In genomic region chr2:90976590-90976989, GRCm38 (mm10) we compare ENCODE assay signal across 20 mouse cellular contexts. TPM values are rescaled to one million over a fixed set of nuclear protein-coding genes. Genes with fewer than 3 reads are reported as not detected.
"Had no signal": no experiment of that assay in that cellular context is flagged by ENCODE, and none has a peak within 500 bp of the region (broad histone marks: within the 10 kb centered on the region; RNA-seq: fewer than 3 reads in every experiment).

No protein-coding gene starts in this region.

- H3K36me3 ChIP-seq: neural tube, embryonic 15.5 days; stomach, embryonic 15.5 days had no signal

- H3K4me1 ChIP-seq: kidney, embryonic 15.5 days; limb, embryonic 12.5 days; limb, embryonic 15.5 days; midbrain, embryonic 10.5 days; neural tube, embryonic 12.5 days; neural tube, embryonic 15.5 days; stomach, embryonic 15.5 days had no signal

- H3K9me3 ChIP-seq: kidney, embryonic 15.5 days; limb, embryonic 12.5 days; limb, embryonic 15.5 days; megakaryocyte, embryonic 14.5 days; midbrain, embryonic 10.5 days; neural tube, embryonic 12.5 days; neural tube, embryonic 15.5 days; stomach, embryonic 15.5 days had no signal

- DNase-seq: kidney, adult 8-10 months; kidney, postnatal 10 days; kidney, postnatal 36 days; liver, postnatal 0 days; lung, embryonic 14.5 days; midbrain, embryonic 14.5 days; retina, postnatal 1 day; right cerebral cortex, postnatal 25 days; spleen, adult 18-20 months; thymus, postnatal 25 days had no signal

- H3K9ac ChIP-seq: kidney, embryonic 15.5 days; limb, embryonic 12.5 days; limb, embryonic 15.5 days; liver, embryonic 14.5 days; liver, postnatal 0 days; lung, embryonic 14.5 days; neural tube, embryonic 12.5 days; neural tube, embryonic 15.5 days; stomach, embryonic 15.5 days had no signal

- H3K4me3 ChIP-seq: kidney, embryonic 15.5 days; limb, embryonic 12.5 days; limb, embryonic 15.5 days; megakaryocyte, embryonic 14.5 days; midbrain, embryonic 10.5 days; neural tube, embryonic 12.5 days; neural tube, embryonic 15.5 days; stomach, embryonic 15.5 days had no signal

- H3K27ac ChIP-seq: kidney, embryonic 15.5 days; limb, embryonic 12.5 days; limb, embryonic 15.5 days; liver, embryonic 14.5 days; midbrain, embryonic 10.5 days; neural tube, embryonic 12.5 days; neural tube, embryonic 15.5 days; stomach, embryonic 15.5 days had no signal

RNA-seq across cellular contexts. Expression of gene Rapsn, which starts 58.8 kb away (rescaled TPM):
- total RNA-seq: left cerebral cortex, postnatal 4 days had no signal
